Mouse (Mus musculus) induced T-regulatory cell, adult 2 months (primary cell): ENCODE measurements around the gene Abcc3.
A peak's percentile ranks its signal among the peaks of the same experiment; 100 is the strongest.

ENCODE experiments used
- DNase-seq: peaks from one replicate; pipeline ENCODE4 v3.0.0-alpha.2; 2012; ENCODE audit warnings: low read depth

The Abcc3 gene

GRCm38 (mm10) chr11:94392672-94393109 lies at the start of gene Abcc3:
Gene Abcc3 (minus strand): TSS chr11:94392997.
- DNase-seq: peak; percentile 72

DNA sequence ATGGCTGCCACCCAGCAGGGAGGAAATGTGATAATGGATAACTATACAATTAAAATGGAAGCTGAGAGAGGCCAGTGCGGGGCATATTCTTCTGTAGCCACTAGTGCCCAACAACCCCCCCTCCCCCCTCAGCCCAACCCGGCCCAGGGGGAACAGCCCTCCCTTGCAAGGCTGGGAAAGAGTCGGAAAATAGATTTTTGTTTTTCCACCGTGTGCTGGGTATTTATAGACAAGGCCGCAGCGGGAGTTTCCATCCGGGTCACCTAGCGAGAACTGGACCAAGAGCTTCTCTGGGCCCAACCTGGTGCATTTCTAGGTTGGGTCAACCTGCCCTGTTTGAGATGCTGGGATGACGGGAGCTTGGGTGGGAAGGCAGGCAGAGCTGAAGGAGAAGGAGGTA lies 49.0 kb upstream of the Abcc3 start:
- DNase-seq: no peak

- DNase-seq: no peak
These were observed 48.3 kb upstream of the Abcc3 start for GRCm38 (mm10) chr11:94441122-94441521.

GRCm38 (mm10) chr11:94440421-94440820 lies 47.6 kb upstream of the Abcc3 start:
- no peak for DNase-seq

GRCm38 (mm10) chr11:94429011-94429651 lies 36.3 kb upstream of the Abcc3 start:
- no peak for DNase-seq

DNA sequence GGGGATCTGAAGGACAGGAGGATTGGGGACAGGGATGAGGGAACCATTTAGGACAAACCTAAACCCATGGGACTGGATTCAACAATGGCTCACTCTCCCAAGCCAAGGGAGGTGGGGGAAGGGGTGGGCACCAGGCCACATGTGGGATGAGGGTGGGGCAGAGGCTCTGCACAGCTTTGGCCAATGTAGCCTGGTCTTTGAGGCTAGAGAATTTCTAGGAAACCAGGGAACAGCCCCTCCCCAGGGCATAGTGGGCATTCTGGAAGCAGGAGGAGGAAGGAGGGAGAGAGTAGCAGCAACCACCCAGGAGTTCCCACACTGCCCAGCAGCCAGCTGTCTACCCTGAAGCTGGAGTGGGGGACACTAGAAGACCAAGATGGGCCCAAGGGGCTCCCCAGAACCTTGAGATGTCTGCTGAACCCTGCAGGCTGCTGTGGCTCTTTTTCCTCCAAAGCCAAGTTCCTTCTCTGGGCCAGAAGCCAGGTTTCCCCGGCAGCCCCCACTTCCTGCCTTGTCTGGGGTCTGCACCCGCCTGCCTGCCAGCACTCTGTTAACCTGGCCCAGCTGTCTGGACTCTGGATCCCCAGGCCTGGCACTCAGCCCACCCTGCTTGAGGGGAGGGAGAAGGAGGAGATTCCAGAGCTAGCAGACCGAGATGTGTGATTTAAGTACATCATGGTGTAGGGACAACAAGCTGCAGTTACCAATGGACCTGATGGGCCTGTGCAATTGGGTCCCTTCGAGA lies 35.5 kb upstream of the Abcc3 start:
- DNase-seq: no peak

GRCm38 (mm10) chr11:94425656-94426055 lies 32.9 kb upstream of the Abcc3 start:
- DNase-seq: no peak

- DNase-seq: no peak
These were observed 32.4 kb upstream of the Abcc3 start for GRCm38 (mm10) chr11:94425215-94425614.

- DNase-seq: no peak
These were observed 31.6 kb upstream of the Abcc3 start for GRCm38 (mm10) chr11:94424380-94424779.

GRCm38 (mm10) chr11:94423855-94424254 lies 31.1 kb upstream of the Abcc3 start:
- DNase-seq: no peak

DNA sequence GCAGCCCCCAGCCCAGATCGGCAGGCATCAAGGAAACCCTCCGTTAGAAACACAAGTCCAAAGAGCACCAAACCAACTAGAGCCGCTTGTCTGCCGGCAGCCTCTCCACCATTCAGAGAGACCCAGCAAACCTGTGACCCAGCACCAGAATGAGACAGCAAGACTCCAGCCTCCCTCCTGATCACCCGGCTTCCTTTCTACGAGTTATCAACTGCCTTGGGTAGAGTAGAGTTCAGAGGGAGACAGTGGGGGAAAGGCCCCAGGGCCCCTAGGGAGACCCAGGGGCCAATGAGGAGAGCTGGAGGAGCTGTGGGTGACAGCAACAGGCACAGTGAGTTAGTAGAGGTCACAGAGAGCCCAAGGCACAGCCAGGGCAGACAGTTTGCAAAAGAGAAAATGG lies 28.2 kb upstream of the Abcc3 start:
- DNase-seq: no peak

DNA sequence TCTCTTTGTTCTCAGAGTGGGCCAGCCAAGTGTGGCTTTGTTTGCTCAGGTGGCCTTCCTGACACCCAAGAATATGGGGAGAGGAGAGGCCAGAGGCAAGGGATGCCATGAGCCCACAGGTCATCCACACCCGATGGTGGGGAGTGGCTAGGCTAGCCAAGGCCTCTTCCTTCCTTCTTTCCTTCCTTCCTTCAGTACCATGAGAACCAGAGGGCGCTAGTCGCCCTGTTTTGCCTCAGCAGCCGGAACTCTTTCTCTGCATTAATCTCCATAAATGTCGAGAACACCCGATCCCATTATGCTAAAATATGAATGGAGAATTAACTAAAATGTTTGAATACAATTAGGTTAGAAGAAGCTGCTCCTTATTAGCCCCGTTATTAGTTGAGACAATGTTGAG lies 27.5 kb upstream of the Abcc3 start:
- DNase-seq: no peak

DNA sequence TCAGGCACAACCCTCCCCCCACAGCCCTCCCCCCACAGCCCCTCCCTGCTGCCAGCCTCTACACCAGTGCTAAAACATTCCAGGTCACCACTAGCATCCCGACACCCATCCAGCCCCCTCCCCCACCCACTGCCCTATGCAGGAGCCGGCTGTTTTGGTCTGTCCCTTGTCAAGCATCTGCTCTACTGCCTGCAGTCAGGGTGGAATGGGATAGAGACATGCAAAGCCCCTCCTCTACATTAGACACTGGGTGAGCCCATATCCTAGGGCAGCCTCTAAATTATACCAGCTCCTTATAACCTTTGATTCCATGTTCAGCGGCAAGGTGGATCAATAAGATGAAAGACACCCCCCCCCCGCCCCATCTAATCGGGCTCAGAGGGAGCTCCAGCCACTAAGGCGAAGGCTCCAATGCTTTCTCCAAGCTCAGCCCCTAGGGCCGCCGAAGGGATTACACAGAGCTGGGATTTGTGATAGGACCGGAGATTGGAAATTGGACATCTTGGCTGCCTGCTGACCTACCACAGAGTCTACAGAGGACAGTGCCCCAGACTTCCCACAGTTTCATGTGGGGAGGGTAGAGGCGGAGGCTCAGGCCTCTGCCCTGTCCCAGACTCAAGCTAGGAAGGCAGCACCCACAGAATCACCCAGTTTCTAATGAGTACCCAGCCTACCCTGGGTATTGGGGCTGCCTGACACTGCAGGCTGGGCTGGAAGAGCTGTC lies 26.4 kb upstream of the Abcc3 start:
- DNase-seq: no peak

DNA sequence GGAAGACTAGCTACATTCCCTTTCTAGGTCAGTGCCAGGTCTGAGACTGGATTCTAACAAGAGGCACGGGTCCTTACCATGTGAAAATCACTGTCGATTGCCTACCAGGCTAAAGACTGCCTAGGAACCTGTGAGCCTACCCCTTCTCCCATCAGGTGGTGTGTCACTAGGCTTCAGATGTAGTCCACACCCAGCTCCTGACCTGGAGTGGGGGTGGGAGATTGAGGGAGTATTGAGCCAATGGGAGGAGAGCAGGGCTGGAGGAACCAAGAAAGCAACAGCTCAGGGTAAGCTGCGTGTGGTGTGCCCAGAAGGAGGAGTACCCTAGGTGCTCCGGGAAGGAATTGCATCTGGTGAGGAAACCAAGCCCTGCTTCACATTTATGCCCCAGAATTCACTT lies 21.2 kb upstream of the Abcc3 start:
- no peak for DNase-seq

GRCm38 (mm10) chr11:94413516-94413915 lies 20.7 kb upstream of the Abcc3 start:
- no peak for DNase-seq

- peak; percentile 19 for DNase-seq
These were observed 20.2 kb upstream of the Abcc3 start for GRCm38 (mm10) chr11:94412998-94413469.

- DNase-seq: no peak
These were observed 19.8 kb upstream of the Abcc3 start for GRCm38 (mm10) chr11:94412562-94412961.

DNA sequence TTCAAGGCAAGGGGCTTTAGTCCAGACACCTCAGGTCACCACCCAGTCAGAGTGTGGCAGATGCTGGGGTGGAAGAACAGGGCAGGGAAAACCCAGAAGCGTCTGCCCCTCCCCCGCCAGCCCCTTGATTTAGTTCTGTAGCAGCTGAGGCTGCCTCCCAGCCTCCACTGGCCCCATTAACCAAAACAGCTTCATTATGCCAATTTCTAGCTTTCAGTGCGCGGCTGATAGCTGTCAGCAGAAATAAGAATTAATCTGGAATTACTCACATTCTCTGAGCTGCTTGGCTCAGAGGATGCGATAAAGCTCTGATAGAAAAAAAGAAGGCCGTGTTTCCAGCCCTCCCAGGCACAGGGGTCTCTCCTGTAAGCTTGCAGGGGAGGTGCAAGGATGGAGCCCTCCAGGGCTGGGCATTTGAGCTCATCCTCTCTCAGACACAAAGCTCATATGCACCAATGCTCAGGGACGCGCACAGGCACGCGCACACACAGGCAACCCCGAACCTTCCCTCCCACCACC lies 15.1 kb upstream of the Abcc3 start:
- DNase-seq: no peak

DNA sequence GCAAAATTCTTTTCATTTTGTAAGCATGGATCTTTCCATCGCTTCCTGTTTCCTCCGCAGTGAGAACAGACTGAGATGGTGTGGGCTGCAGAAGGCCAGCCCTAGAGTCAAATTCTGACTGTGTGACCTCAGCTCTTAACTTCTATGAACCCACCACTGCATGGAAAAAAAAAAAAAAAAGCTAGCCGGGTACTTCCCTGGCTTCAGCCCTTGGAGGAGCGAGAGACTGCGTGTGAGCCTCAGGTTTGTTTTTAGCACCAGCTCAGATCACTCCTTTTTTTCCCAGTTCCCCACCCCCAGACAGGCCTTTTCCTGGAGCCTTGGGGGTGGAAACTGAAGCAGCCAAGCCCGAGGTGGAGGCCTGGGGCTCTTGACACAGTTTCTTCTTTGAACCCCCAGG lies 12.6 kb upstream of the Abcc3 start:
- no peak for DNase-seq

GRCm38 (mm10) chr11:94404641-94405260 lies 12.0 kb upstream of the Abcc3 start:
- DNase-seq: peak; percentile 86

- no peak for DNase-seq
These were observed 11.4 kb upstream of the Abcc3 start for GRCm38 (mm10) chr11:94404178-94404577.

- no peak for DNase-seq
These were observed 11.0 kb upstream of the Abcc3 start for GRCm38 (mm10) chr11:94403757-94404156.
